Mouse (Mus musculus) olfactory bulb, adult 2 months (tissue): ENCODE results near the gene Aldh8a1.

ENCODE experiments used
- CTCF ChIP-seq: fragments of 200-500 bp; IDR thresholded peaks from 2 replicates; pipeline ENCODE4 v1.5.1; 2012; ENCODE audit warnings: low read depth, mild to moderate bottlenecking, low read length, moderate library complexity; ENCODE audit not compliant: insufficient read depth
- POLR2A ChIP-seq: fragments of 200-500 bp; IDR thresholded peaks from 2 replicates; pipeline ENCODE4 v1.6.1; 2012; ENCODE audit warnings: mild to moderate bottlenecking, low read depth, low read length, moderate library complexity; ENCODE audit not compliant: insufficient read depth

- TF ChIP-seq POLR2A (no peak), CTCF (no peak)
These were observed 39.1 kb downstream of the Aldh8a1 start for GRCm38 (mm10) chr10:21416184-21416583.
